Mouse (Mus musculus) kidney, postnatal 0 days (tissue): Measurements from ENCODE around the gene Nell2. TPM values are rescaled to one million over a fixed set of nuclear protein-coding genes. Genes with fewer than 3 reads are reported as not detected.
"Not testable (repeated sequence)": the region's sequence is repeated elsewhere in the genome, so short reads cannot be mapped to it uniquely, and the experiment has no call there.

Experiments used
- ATAC-seq: fragments of 200-750 bp; cut with Nextera tagmentation; replicated peaks from 2 replicates; pipeline ENCODE4 v1.8.0; 2017; ENCODE audit warnings: low read depth, moderate number of reproducible peaks, moderate TSS enrichment, moderate library complexity; ENCODE audit not compliant: low FRiP score
- DNase-seq: peaks from one replicate; pipeline ENCODE4 v3.0.0-alpha.2; 2016; ENCODE audit warnings: low spot score
- H3K27ac ChIP-seq: fragments of 300-500 bp; sonication (generic); 2 replicates; pipeline ENCODE4 v1.5.1; 2014; ENCODE audit warnings: mild to moderate bottlenecking
- H3K27me3 ChIP-seq: fragments of 300-500 bp; sonication (generic); 2 replicates; pipeline ENCODE4 v1.6.1; 2014; ENCODE audit warnings: low read length, mixed read lengths; ENCODE audit not compliant: insufficient read depth
- H3K36me3 ChIP-seq: fragments of 300-500 bp; sonication (generic); 2 replicates; pipeline ENCODE4 v1.6.1; 2014; ENCODE audit warnings: low read length, mixed read lengths; ENCODE audit not compliant: insufficient read depth
- H3K4me1 ChIP-seq: fragments of 300-500 bp; sonication (generic); replicated peaks from 2 replicates; pipeline ENCODE4 v1.6.1; 2014; ENCODE audit warnings: antibody characterized with exemption, low read length, mixed read lengths; ENCODE audit not compliant: insufficient read depth
- H3K4me2 ChIP-seq: fragments of 300-500 bp; sonication (generic); 2 replicates; pipeline ENCODE4 v1.6.1; 2014; ENCODE audit warnings: mild to moderate bottlenecking, low read length, moderate library complexity, mixed read lengths
- H3K4me3 ChIP-seq: fragments of 300-500 bp; sonication (generic); replicated peaks from 2 replicates; pipeline ENCODE4 v1.5.1; 2014; ENCODE audit warnings: low read depth, low read length
- H3K9ac ChIP-seq: fragments of 300-500 bp; sonication (generic); 2 replicates; pipeline ENCODE4 v1.6.1; 2014; ENCODE audit warnings: low read depth, low read length
- H3K9me3 ChIP-seq: fragments of 300-500 bp; sonication (generic); replicated peaks from 2 replicates; pipeline ENCODE4 v1.6.1; 2016; ENCODE audit warnings: low read length, inconsistent platforms, mixed read lengths
- CTCF ChIP-seq: IDR thresholded peaks from 2 replicates; pipeline ENCODE4 v1.5.1; 2016; ENCODE audit warnings: antibody characterized with exemption, low read depth, mild to moderate bottlenecking, moderate library complexity
- WGBS: fragments of 180-500 bp; shearing (Covaris S2); extraction: QIAGEN DNeasy Blood & Tissue Kit; methylation state at CpG from one replicate; pipeline ENCODE4 v1.1.7; 2014; 5-methylcytosine and 5-hydroxymethylcytosine counted together
- polyA plus RNA-seq: library from polyadenylated mRNA; unstranded; fragments of >200 nt; fragmentation: Nextera tagmentation; extraction: Ambion mirVana; gene quantifications from 2 replicates; pipeline ENCODE4 v1.2.1, GENCODE M21; 2015

The Nell2 gene
- polyA plus RNA-seq, 1 experiment from 2014 or later: 8.2 TPM

- Histone ChIP-seq H3K4me1 (no peaks in the 10 kb centered on the region), H3K36me3 (no peaks in the 10 kb centered on the region), H3K27me3 (no peaks in the 10 kb centered on the region), H3K4me2 (no peak overlapping the region), H3K4me3 (no peak overlapping the region), H3K27ac (no peak overlapping the region), H3K9ac (no peak overlapping the region), H3K9me3 (no peaks in the 10 kb centered on the region)
- no peak for ATAC-seq
- TF ChIP-seq CTCF: no peak
- no peak for DNase-seq
- 79% methylated on average over 3 of the region's 3 CpGs for WGBS
Measured at GRCm38 (mm10) chr15:95518204-95518603, 10.2 kb downstream of the Nell2 start.

DNA sequence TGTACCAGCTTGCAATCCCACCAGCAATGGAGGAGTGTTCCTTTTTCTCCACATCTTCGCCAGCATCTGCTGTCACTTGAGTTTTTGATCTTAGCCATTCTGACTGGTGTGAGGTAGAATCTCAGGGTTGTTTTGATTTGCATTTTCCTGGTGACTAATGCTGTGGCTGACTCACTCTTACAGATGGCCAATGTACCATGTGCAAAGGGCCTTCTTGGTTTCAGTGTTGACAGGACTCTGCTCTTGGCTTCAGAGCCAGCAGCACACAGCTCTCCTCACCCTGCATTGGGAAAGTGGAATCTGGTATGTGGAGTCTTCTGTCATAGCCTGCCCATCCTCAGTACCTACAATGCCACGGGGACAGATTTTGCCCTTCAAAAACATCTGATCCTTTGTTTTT is 15.1 kb downstream of the Nell2 start:
- not testable (repeated sequence) for H3K9me3 ChIP-seq, H3K36me3 ChIP-seq, H3K4me3 ChIP-seq, H3K9ac ChIP-seq, ATAC-seq, H3K27me3 ChIP-seq, H3K4me2 ChIP-seq, H3K27ac ChIP-seq, H3K4me1 ChIP-seq, DNase-seq
- 81% methylated on average over 2 of the region's 2 CpGs for WGBS

- Histone ChIP-seq H3K36me3 (no peaks in the 10 kb centered on the region), H3K4me3 (no peak overlapping the region), H3K27me3 (no peaks in the 10 kb centered on the region), H3K4me1 (no peaks in the 10 kb centered on the region), H3K9me3 (no peaks in the 10 kb centered on the region), H3K9ac (no peak overlapping the region), H3K27ac (no peak overlapping the region), H3K4me2 (no peak overlapping the region)
- ATAC-seq (no peak), DNase-seq (no peak)
- 69% methylated on average over 4 of the region's 4 CpGs for WGBS
- no peak for TF ChIP-seq CTCF
Measured at GRCm38 (mm10) chr15:95495666-95496065, 32.7 kb downstream of the Nell2 start.

DNA sequence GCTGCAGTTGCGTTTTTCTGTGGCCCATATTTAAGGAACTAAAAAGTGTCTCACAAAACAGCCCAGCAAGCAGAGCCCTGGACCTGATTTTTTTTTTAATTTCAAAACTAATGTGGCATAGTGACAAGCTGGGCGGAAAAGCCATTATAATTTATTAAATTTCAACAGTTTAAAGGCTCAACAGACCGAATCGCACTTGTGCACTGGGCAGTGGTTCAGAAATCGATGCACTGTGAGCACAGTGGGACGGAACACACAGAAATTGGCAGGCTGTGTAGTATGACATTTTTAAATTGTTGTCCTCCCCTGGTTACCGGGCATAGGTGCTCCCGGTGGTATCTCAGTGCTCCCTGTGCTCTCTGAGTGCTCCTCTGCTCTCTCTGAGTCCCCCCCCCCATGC is 33.2 kb downstream of the Nell2 start:
- H3K27ac ChIP-seq: no peak overlapping the region
- no peaks in the 10 kb centered on the region for H3K36me3 ChIP-seq
- no peaks in the 10 kb centered on the region for H3K4me1 ChIP-seq
- H3K9me3 ChIP-seq: no peaks in the 10 kb centered on the region
- no peak overlapping the region for H3K4me3 ChIP-seq
- no peak for TF ChIP-seq CTCF
- ATAC-seq (no peak), DNase-seq (no peak)
- no peak overlapping the region for H3K4me2 ChIP-seq
- 64% methylated on average over 8 of the region's 8 CpGs for WGBS
- no peaks in the 10 kb centered on the region for H3K27me3 ChIP-seq
- H3K9ac ChIP-seq: no peak overlapping the region

DNA sequence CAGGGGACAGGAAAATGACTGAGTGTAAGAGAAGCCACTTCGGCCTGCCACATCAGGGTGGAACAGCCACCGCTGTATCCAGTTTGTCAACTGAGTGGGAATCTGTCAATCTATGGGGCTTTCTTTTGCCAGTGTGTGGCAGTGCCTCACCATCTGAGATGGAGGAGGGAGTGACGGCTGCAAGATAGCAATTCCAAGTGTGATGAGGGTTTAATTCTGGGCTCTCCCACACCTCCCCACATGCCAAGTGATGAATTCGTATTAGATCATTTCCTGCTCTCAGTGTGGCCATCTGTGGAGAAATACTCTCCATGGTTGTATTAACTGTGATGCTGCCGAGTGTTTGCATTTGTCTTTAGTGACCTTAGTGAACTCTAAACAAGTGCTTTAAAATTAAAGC is 36.2 kb downstream of the Nell2 start:
- no peaks in the 10 kb centered on the region for H3K4me1 ChIP-seq
- H3K9ac ChIP-seq: no peak overlapping the region
- DNase-seq (no peak), ATAC-seq (no peak)
- H3K27ac ChIP-seq: no peak overlapping the region
- TF ChIP-seq CTCF: no peak
- no peak overlapping the region for H3K4me2 ChIP-seq
- no peaks in the 10 kb centered on the region for H3K9me3 ChIP-seq
- no peak overlapping the region for H3K4me3 ChIP-seq
- WGBS: 55% methylated on average over 5 of the region's 5 CpGs
- H3K36me3 ChIP-seq: no peaks in the 10 kb centered on the region
- no peaks in the 10 kb centered on the region for H3K27me3 ChIP-seq

- WGBS: 57% methylated on average over 4 of the region's 4 CpGs
- H3K36me3 ChIP-seq: no peaks in the 10 kb centered on the region
- no peak overlapping the region for H3K9ac ChIP-seq
- H3K4me1 ChIP-seq: no peaks in the 10 kb centered on the region
- no peak overlapping the region for H3K27ac ChIP-seq
- H3K4me3 ChIP-seq: no peak overlapping the region
- DNase-seq: no peak
- no peaks in the 10 kb centered on the region for H3K9me3 ChIP-seq
- no peaks in the 10 kb centered on the region for H3K27me3 ChIP-seq
- no peak for ATAC-seq
- TF ChIP-seq CTCF: no peak
- H3K4me2 ChIP-seq: no peak overlapping the region
Measured at GRCm38 (mm10) chr15:95489174-95489573, 39.2 kb downstream of the Nell2 start.

- Histone ChIP-seq H3K4me3 (no peak overlapping the region), H3K4me2 (no peak overlapping the region), H3K9ac (no peak overlapping the region), H3K4me1 (no peaks in the 10 kb centered on the region), H3K9me3 (no peaks in the 10 kb centered on the region), H3K27ac (no peak overlapping the region), H3K36me3 (no peaks in the 10 kb centered on the region), H3K27me3 (no peaks in the 10 kb centered on the region)
- 84% methylated on average over 5 of the region's 5 CpGs for WGBS
- TF ChIP-seq CTCF: no peak
- DNase-seq (no peak), ATAC-seq (no peak)
Measured at GRCm38 (mm10) chr15:95487961-95488360, 40.4 kb downstream of the Nell2 start.
